Mouse (Mus musculus): ENCODE measurements around the gene Gramd1b.

Gene Gramd1b

DNA sequence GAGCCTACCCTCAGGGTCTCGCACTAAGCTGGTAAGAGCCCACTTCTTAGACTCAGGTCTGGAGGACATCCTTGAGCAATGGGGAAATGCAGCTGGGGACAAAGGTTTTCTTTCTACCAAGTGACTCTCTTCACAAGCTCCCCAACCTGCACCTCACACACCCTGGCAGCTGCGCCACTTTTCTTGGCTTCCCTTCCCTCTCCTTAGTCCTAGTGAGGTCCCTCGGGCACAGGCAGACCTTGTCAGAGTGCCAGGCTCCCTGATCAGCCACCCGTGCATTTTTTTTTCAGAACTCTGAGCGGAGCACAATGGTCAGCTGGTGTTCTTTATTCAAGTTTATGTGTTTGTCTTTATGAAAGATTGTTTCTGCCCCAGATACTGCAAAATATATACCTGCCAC lies 194.5 kb downstream of the Gramd1b start:
- DNase-seq (ENCODE audit: low spot score in 2 of 2): no peak

DNA sequence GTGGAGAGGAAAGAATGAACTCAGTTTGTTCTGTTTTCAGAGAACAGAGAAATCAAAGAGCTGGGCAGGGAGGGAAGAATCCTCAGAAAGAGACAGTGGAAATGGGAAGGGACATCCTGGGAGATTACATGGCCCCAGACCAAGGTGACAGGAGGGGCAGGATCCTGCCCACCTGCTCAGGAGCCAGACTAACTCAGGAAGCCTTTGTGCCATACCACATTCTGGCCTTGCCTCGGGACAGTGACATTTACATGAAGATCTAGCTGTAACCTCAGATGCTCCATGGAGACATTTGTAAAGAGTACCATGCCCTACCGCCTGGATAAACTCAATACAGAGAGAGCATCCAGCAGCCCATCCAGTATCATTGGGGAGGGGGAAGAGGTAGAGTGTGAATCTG lies 196.6 kb downstream of the Gramd1b start:
- no peak for DNase-seq (ENCODE audit: low spot score in 2 of 2)

DNA sequence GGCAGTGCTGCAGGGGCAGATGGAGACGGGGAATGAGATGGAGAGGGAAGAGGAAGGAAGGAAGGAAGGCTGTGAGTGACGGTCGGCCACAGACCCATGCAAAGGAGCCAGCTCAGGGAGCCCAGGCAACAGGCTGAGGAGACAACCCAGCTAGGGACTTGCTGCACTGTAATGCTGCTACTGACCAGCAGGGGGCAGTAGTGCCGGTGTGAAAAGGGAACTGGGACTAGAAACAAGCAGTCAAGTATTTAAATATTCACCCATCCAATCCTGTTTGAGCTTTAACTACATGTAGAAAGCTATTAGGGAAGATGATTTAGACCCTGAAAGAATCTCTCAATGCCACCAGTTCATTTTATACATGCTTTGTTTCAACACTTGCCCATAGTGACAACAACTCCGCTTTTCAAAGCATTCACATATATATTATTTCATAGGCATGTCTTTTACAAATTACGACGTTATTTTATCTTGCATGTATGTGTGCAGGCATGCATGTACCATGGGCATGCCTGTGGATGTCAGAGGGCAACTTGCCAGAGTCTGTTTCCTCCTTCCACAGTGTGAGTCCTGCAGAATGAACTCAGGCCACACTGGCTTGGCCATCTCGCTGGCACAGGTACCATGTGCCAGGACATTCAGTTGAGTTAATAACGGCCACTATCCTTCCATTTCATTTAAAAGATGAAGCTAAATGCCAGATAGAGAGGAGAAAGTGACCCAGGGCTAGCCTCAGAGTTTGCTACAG lies 197.4 kb downstream of the Gramd1b start:
- peak in 1 of 2 experiments; percentile 48 for DNase-seq (ENCODE audit: low spot score in 2 of 2)

DNA sequence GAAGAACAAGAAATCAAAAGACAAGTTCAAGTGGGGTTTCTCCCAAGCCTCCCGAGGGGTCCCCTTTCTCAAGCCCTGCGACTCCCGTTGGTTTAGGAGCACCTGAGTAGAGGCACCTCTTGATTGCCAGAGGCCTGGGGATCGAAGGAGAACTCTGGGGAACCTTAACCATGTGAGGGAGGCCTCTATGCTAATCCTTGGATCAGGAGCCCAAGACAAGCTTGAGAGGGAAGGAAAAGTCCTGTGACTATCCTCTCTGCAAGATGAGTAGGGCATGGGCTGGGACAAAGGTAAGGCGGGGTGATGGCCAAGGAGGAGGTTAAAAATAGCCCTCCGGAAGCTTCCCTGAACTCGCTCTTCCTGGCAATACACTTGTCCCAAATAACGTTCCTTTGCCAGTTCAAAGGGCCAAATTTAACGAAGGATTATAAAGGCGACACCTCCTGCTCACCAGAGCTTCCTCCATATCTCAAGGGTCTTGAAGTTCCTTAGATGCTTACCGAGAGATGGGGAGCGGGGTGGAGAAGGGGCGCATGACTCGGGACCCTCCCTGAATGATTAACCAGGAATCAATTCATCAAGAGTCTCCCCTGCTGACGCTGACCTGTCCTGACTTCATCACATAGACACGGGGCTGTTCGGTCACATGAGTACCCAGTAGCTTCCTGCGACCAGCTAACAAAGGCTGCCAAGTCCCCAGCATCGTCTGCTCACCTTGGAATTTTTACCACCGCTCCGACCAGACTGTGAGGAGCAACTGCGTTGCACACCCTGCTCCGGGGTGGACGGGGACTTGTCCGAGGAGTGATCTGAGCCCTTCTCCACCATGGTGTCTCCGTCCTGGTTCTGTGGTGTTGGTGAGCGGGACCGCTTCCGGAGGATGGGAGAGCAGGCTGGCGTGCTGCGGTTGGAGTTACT lies 198.2 kb downstream of the Gramd1b start:
- DNase-seq (ENCODE audit: low spot score in 2 of 2): no peak

DNA sequence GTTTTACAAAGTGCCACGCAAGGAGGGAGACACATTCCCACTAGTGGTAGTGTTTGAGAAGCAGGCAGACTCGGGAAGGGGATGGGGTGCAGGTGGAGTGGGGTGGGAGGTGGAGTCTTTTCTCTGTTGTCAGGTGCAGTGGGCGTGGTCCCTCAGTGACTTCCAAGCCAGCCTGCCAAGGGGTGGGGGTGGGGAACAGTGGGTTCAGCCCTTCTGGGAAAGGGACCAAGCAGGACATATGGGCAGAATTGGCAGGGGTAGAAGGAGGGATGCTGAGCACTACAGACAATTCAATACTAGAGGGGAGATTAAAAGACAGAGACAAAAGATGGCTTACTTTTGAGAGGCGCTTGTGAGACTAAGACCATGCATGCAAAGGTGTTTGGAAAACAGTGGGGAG lies 198.9 kb downstream of the Gramd1b start:
- DNase-seq (ENCODE audit: low spot score in 2 of 2): no peak

DNA sequence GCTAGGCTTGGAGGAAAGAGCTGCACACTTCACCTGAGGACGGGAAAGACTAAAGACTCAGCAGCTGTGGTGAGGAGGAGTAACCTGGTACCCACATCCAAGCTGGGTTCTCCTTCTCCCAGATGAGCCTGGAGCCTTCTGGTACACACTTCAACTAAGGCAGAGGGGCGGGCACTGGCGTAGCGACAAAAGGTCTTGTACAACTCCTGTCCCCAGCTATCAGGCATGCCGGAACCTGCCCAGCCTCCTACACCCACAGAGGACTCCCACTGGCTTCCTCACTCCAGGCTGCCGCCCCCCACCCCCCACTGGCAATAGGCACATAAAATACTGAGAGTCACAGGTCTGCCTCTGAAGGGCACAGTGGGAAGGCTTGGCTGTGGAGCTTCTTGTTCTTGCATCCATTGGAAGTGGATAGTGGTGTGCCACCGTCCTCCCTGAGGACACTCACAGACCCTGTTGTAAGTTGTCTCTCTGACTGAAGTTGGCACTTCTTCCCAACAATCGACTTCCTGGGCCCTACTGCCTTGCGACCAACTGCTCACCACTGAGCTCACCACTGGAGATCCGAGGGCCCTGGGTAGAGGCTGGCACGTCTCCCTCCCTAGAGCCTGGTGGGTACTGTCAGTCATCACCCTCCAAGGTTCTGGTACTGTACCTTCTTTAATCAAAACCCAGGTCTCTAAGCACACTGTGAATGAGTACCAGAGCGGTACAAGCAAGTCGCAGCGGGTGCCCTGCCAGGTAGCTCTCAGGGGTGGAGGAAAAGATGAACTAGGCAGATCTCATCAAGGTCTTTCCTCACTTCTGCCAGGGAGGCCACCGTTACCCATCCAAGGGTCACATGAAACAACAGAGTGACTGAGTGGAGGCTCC lies 199.5 kb downstream of the Gramd1b start:
- no peak for DNase-seq (ENCODE audit: low spot score in 2 of 2)

DNA sequence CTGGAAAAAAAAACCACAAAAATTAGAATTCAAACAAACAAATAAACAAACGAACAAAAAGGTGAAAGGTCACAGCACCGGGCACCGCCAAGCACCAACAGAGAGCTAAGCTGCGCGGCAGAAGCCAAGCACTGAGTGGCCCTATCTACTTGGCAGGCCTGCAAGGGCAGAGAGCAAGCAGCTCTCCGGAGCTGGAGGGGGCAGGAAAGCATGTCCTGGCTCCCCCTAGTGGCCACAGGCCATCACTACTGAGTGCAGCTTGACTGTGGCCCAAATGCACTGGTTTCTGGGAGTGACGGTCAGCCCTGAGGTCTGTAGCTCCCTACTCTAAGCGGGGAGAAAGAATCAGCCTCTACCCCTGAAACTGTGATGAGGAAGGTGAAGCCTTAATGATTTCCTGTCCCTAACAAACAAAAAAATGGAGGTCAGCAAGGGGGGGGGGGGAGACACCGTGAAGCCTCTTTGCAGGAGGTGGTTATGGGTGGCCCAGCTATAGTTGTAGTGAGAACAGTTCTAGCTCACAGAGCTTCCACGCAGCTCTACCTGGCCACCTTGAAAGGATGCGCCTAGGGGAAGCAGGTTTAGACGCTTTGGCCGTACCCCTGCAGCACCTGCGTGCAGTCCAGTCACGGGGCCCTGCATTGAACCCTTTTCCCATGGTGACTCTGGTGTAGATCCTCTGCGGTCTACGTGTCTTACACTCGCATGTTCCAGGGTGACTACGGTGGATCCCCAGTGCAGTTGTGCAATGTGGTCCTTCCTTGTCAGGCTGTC lies 200.4 kb downstream of the Gramd1b start:
- peak; percentile 78 to 83 for DNase-seq (ENCODE audit: low spot score in 2 of 2)

DNA sequence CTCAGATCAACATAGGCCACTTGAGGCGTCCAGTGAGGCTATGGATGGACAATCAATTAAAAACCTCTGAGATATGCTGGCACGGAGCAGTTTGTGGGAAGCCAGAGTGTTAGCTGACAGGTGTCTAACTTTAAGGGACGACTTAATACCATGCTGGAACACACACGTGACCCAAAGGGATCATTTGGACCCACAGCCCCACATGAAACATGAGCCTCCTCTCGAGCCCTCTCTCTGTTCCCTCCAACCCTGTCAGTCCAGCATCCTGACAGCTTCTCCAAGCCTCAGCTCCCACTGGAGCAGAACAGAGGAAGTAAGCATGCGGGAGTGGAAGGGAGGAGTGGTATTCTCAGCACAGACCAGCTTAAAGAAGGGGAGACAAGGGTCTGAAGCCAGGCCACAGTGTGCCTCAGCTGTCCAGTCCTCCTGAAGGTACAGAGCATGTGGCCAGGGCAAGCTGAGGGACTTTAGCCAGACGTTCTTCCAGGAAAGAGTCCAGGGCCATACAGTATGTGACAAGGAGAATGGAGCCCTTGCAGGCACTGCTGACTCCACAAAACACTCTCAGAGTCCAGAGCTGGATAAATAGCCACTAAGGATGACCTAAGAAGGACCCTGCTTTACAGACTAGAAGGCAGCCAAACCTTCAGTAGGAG lies 204.8 kb downstream of the Gramd1b start:
- no peak for DNase-seq (ENCODE audit: low spot score in 2 of 2)

DNA sequence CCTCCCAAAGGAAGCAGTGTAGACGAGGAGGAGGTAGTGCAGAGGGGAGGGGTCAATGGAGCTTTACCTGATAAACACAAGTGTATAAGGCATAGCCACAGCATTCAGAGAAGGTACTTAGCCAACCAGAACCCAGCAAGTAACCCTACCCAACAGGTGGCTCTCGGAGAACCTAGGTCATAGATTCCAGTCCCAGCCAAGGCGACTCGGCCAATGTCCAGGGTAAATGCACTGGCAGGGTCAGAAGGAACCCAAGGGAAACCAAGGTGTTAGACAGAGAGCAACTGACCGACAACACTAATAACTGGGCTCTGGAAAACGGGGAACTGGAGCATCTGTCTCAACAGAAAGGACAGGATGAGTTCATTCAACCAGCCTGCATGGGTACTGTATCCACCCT lies 206.4 kb downstream of the Gramd1b start:
- DNase-seq (ENCODE audit: low spot score in 2 of 2): no peak

DNA sequence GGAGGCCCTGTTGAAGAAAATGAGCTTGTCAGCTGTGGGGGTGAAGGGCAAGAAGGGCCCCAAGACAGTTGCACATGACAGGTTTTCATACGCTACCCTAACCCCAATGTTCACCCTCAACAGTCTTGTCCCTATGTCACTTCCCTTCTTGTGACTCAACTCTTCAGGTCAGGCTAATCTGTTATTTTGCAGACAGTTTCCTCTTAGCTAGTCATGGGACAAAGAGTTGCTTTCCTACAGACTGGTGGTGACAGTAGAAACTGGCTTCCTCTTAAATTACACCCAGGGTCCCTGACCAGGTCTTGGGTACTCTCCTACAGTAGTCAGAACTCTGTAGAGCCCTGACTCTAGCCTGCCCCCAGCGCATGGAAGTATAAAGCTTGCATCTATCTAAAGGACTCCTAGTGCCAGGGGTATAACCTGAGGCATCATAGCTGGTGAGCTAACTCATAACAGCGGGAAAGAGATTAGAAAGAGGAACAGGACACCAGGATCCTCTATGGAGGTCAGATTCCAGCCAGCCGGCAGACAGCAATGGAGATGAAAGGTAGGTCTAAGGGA lies 206.9 kb downstream of the Gramd1b start:
- DNase-seq (ENCODE audit: low spot score in 2 of 2): no peak

DNA sequence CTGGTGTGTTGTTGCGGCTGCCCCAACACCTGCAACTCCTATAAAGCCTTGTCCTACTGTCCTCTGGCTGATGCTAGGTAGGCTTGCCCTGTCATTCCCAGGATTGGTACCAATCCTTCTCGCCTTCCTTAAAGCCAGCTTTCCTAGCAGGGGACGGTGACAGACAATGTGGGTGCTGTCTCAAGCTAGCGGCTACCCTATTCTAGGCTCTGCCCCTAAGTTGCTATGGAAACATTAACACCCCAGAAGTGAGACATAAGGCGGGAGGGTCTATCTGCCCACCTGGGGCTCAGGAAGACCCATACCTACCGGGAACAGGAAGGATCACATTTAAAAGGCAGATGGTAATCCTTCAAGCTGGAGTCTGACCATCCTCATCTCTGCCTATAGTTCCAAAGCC lies 207.4 kb downstream of the Gramd1b start:
- DNase-seq (ENCODE audit: low spot score in 2 of 2): no peak

DNA sequence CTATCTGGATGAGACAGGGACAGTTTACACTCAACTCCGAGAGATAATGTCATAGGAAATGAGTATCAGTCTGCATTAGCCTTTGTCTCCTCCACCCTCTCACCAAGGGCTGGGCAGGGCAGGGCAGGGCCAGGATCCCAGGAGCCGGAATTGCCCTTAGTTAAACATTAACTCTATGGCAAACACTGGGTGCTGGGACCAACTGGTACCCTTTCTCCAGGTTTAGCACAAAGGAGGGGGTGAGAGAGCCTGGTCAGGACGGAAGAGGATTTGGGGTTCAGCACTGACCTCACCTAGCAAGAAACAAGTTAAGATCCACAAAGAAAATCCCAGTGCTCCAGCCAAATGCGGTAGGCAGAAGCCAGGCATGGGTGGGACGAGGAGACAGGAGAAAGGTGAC lies 208.0 kb downstream of the Gramd1b start:
- DNase-seq (ENCODE audit: low spot score in 2 of 2): no peak

DNA sequence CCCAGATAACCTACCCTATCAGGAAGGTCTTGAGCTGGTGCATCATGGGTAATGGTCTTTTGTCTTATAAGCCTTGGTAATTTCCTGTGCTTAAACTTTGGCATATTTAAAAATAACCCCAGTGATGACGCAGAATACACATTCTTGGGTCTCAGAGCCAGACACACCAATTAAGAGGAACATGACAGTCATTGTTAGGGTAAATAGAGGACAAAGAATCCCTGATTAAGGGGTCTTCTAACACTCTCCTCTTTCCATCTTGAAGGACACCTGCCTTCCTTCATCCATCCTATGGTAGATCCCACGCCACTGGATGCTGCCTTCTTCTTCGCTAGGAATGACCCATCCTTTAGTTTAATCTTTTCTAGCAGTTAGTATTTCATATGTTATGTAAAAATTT lies 208.8 kb downstream of the Gramd1b start:
- no peak for DNase-seq (ENCODE audit: low spot score in 2 of 2)

DNA sequence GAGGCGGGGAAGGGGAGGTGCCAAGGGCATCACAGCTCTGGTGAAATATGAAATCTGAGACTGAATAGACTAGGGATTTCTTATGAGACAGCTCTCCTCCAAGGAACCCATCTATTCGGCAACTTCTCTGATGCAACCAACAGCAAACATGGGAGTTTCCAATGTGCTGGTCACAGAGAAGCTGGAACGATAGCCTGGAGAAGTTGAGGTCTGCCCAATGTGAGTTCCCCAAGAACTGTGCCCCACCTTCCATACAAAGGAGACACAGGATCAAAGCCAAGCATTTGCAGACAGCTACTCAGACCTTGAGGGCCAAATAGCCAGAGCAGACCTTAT lies 209.5 kb downstream of the Gramd1b start:
- no peak for DNase-seq (ENCODE audit: low spot score in 2 of 2)

DNA sequence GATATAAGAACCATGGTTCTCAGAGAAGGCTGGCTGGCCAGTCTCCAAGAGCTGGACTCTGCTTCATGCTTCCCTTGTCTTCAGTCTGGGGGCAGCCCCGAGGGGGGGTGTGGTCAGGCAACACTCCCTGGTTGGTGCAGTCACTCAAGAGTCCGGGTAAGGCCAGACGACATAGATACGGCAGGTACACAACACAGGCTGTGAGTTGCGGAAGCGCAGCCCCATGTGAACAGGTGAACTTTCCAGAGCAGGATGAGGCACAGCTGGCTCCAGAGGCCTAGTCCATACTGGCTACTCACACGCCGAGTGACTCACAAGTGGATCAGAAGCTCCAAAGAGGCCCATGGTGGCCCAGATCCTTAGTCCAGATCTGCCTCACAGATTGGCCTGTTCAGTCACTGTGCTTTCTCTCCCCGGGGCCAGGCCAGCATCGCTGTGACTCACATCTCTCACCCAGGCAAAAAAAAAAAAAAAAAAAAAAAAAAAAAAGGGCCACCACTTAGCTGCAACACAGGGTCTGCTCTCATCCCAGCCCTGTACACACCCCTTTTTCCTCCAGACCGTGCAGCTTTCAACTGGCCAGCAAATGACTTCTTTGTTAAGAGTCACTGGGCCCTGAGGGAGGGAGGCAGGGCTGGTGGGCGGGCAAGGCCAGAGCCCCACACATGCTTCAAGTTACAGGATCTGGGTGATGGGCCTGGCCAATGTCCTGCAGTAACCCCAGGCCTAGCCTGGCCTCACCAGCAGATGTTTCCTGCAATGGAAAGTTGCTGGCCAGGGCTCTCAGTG lies 210.1 kb downstream of the Gramd1b start:
- DNase-seq (ENCODE audit: low spot score in 2 of 2): peak; percentile 34 to 81

DNA sequence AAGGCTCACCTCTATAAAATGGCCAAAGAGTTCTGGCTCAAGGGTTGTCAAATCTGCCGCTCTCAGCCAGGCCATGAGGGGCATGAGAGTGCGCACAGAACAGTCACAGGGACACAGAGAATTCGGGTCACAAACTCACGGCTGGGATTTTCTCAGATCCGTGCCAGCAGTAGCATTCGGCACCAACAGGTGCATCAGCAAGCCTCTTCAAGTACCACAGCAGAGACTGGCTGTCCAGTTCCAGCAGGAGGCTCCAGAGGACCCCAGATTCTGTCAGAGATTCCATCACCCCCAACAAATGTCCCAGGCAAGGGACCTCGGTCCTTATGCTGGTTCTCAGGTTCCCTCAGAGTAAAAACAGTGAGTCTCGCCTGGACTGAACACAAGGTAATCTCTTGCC lies 210.8 kb downstream of the Gramd1b start:
- DNase-seq (ENCODE audit: low spot score in 2 of 2): no peak

DNA sequence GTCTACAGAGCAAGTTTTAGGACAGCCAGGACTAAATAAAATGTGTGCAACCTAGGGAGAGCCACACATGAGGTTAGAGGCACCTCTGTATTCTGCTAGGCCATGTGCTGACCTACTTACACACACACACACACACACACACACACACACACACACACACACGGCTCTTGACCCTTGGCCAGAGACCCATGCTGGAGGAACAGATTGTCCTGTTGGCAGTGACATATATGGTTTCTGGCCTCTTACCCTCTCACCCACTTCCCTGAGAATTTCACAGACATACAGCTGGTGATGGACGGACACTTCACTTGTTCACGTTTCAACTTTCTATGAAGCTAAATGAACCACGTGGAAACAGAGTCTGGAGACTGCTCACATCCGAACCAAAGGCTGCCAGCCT lies 212.4 kb downstream of the Gramd1b start:
- DNase-seq (ENCODE audit: low spot score in 2 of 2): no peak

DNA sequence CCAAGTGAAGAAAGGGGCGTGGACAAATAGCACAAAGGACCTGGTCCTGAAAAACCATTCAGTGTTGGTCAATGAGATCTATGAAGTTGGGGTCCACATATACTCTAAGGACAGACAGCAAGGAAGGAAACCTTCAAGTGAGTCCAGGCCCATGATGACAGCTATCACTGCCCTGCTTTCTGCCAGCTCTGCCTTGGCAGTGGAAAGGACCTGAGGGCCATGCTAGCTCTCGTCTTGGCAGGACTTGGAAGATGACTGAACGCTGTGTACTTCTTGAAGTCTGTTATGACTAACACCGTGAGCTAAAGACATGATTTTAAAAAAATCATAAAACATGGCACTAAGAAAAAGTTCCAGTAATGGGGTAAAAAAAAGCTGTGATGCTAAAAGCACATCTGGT lies 213.4 kb downstream of the Gramd1b start:
- DNase-seq (ENCODE audit: low spot score in 2 of 2): no peak

DNA sequence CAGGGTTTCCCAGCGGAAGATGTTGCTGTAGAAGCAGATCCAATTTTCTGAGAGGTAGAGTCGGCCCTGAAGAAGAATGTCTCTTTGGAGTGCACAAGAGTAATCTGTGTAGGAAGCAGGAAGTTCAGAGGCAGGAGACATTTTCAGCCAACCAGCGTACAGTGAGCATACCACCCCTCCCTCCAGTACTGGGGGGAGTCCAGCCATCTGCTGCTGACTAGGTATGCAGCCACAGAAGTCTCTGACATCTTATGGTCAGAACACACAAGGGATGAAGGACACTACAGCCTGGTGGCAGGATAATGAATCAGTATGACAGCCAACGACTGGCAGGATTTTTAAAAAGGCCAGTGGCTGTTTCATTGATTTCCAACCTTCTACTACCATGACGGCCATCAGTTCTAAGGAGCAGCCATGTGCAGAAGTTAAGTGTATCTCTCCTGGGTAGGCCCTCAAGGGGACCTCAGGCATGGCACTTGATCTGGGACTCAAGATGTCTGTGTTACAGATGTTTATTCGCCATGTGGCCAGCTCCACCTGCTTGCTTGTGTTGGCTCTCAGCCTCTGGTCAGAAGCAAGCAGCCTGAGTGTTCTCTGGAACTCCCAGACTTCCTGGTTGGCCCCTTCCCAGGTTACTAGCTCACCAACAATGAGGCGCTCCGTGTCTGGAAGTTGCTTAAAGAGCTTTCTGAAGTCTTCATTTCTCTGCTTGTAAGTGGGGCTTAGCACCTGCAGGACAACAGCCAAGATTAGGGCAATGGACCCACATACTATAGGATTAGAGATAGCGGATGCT lies 214.1 kb downstream of the Gramd1b start:
- no peak for DNase-seq (ENCODE audit: low spot score in 2 of 2)
